Mouse (Mus musculus): ENCODE measurements around the gene Aff3.
"Not testable (repeated sequence)": the region's sequence is repeated elsewhere in the genome, so short reads cannot be mapped to it uniquely, and the experiment has no call there.

Aff3 gene

GRCm38 (mm10) chr1:38430311-38430710 is 234.4 kb downstream of the Aff3 start:
- DNase-seq, result not testable (repeated sequence)

- DNase-seq, result no peak
Measured at GRCm38 (mm10) chr1:38428708-38429683, 235.8 kb downstream of the Aff3 start.

- no peak for DNase-seq
Measured at GRCm38 (mm10) chr1:38422921-38423320, 241.8 kb downstream of the Aff3 start.

- no peak for DNase-seq
Measured at GRCm38 (mm10) chr1:38419331-38419730, 245.4 kb downstream of the Aff3 start.

- DNase-seq, result no peak
Measured at GRCm38 (mm10) chr1:38418181-38419032, 246.3 kb downstream of the Aff3 start.

GRCm38 (mm10) chr1:38417196-38417595 is 247.6 kb downstream of the Aff3 start:
- DNase-seq, result no peak

- DNase-seq, result no peak
Measured at GRCm38 (mm10) chr1:38415511-38415910, 249.2 kb downstream of the Aff3 start.

GRCm38 (mm10) chr1:38411106-38411505 is 253.6 kb downstream of the Aff3 start:
- no peak for DNase-seq

GRCm38 (mm10) chr1:38410457-38410856 is 254.3 kb downstream of the Aff3 start:
- DNase-seq, result no peak

GRCm38 (mm10) chr1:38408241-38408640 is 256.5 kb downstream of the Aff3 start:
- no peak for DNase-seq

- no peak for DNase-seq
Measured at GRCm38 (mm10) chr1:38403781-38404180, 261.0 kb downstream of the Aff3 start.

- no peak for DNase-seq
Measured at GRCm38 (mm10) chr1:38401856-38402255, 262.9 kb downstream of the Aff3 start.

GRCm38 (mm10) chr1:38399269-38399668 is 265.5 kb downstream of the Aff3 start:
- no peak for DNase-seq

- DNase-seq, result no peak
Measured at GRCm38 (mm10) chr1:38398566-38398965, 266.2 kb downstream of the Aff3 start.

- DNase-seq, result no peak
Measured at GRCm38 (mm10) chr1:38395194-38395681, 269.5 kb downstream of the Aff3 start.

- peak; percentile 18 for DNase-seq
Measured at GRCm38 (mm10) chr1:38394493-38394892, 270.3 kb downstream of the Aff3 start.

- DNase-seq, result no peak
Measured at GRCm38 (mm10) chr1:38393516-38393915, 271.2 kb downstream of the Aff3 start.

- peak; percentile 92 for DNase-seq
Measured at GRCm38 (mm10) chr1:38392928-38393327, 271.8 kb downstream of the Aff3 start.

- no peak for DNase-seq
Measured at GRCm38 (mm10) chr1:38390886-38391249, 273.9 kb downstream of the Aff3 start.

- no peak for DNase-seq
Measured at GRCm38 (mm10) chr1:38390235-38390885, 274.4 kb downstream of the Aff3 start.

GRCm38 (mm10) chr1:38389576-38389975 is 275.2 kb downstream of the Aff3 start:
- DNase-seq, result no peak

- DNase-seq, result no peak
Measured at GRCm38 (mm10) chr1:38388466-38388865, 276.3 kb downstream of the Aff3 start.

GRCm38 (mm10) chr1:38387438-38387837 is 277.3 kb downstream of the Aff3 start:
- DNase-seq, result no peak
